Mouse (Mus musculus): Measurements from ENCODE around the gene Rfx4. TPM values are rescaled to one million over a fixed set of nuclear protein-coding genes. Genes with fewer than 3 reads are reported as not detected.

Rfx4 gene
- total RNA-seq, 2 experiments from 2014 or later: 0.16 TPM; not detected in 1

DNA sequence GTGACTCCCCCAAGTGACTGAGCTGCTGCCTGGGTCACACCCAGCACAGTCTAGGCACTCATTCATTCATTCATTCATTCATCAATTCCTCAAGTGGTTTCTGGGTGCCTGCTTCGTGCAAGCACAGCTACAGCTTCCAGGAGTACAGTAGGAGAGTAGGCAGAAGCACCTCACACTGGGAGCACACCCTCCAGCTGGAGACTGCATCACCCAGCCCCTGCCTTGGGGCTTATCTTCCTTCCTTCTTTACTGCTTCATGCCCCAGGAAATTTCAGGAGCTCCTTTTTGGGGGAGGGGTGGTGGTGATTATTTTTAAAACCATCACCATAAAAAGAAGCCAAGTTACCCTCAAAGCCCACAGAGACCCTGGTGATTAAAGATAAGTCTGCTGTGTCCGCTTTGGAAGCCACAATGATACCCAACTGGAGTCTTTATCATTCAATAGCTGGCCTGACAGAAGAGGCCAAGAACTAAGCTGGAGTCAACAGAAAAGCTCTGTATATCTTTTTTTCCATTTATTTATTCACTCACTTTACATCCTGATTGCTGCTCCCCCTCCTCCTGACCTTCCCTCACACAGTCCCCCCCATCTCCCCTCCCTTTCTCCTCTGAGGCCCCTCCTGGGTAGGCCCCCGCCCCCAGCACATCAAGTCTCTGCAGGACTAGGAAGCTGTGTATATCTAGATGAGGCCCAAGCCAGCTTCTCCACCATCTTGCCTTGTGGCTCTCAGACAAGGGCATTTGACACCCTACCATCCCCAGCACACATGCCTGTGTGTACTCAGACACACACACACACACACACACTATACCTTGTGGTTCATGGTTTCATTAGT lies 142.5 kb downstream of the Rfx4 start:
- intact Hi-C loops (cut with DNase I): no loop called here
- no peak for DNase-seq (ENCODE audit: low spot score)

DNA sequence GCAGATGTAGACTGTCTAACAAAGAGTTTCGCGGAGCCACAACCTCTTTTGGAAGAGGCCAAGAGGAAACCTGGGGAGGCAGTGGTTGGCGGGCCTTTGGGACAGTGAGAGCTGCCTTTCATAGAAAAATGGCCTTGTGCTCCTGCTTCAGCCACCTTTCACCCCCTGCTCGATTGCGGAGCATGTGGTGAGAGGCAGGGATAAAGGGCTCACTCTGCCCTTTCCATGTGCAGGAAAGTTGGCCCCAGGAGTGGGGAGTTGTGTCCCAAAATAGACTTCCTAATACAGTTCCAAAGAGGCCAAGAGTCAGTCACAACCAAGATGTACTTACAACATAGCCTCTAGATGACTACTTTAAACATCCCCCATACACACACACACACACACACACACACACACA lies 145.8 kb downstream of the Rfx4 start:
- intact Hi-C loops (cut with DNase I): no loop called here
- no peak for DNase-seq (ENCODE audit: low spot score)

DNA sequence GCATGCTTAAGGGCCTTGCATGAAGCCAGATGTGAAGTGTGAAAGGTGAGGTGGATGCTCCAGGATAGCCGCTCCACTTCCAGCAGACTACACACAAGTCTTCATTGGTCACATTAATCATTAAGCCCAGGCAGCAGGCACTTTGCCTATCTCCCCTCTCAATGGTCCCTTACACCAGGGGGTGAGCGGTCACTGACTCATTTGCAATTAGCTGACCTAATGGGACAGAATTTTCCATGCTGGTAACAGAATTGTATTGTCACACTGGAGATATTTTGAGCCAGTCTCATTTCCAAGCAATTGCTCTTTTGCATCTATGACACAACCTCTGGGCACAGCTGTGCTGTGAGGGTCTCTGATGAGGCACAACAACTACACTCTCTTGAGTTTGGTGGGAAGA lies 146.4 kb downstream of the Rfx4 start:
- intact Hi-C loops (cut with DNase I): no loop called here
- no peak for DNase-seq (ENCODE audit: low spot score)

DNA sequence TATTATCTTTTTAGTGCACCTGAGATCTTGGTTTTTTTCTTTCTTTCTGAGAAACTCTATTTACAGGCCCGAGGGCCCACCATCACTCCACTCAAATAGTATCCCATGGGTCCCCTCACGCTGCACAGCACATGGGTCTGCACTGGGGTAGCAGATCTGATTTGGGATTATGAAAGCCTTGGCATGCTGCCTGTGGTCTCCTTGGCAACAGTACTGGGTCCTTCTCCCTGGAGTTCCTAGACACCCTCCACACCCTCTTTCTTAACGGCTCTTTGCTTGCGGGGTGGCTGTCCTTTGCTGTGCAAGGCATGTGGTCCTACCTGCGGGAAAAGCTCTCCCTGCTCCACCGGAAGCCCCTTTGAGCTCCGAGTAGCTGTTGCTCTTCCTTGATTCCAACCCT lies 147.4 kb downstream of the Rfx4 start:
- DNase-seq (ENCODE audit: low spot score): no peak
- intact Hi-C loops (cut with DNase I): no loop called here

DNA sequence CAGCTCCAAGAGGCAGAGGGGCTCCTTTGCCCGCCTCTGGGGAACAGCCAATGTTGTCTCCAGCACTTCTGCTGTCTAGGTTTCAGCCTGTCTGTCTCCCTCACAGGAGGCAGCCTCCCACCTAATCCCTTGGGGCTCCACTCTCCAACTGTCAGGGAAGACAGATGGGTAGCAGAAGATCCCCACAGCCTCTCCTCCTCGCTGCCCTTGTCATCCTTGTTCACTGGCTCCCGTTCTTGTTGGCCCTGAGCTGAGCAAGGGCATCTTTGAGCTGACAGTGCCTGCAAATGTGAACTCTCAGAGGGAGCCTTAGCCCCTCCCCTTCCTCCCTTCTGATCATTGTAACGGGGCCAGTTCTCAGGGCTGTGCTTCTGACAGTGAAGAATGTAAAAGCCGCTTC lies 147.9 kb downstream of the Rfx4 start:
- no peak for DNase-seq (ENCODE audit: low spot score)
- intact Hi-C loops (cut with DNase I): no loop called here

DNA sequence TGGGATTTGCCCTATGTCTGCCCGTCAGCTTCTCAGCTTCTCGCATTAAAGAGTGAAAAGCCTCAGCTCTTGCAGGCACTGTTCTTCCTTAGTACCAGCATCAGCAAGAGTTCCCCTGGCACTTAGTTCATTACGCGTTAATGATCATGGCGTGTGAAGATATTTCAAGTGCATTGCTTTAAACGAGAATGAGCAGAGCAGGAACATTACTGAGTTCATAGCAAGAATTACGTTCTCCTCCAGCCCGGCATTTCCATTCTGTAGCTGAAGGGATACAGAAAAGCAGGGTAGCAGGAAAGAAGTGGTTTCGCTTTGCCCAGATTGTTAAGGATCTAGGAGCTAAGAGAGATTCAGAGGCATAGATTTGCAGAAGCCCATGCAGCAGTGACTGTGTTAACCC lies 151.0 kb downstream of the Rfx4 start:
- DNase-seq (ENCODE audit: low spot score): no peak
- intact Hi-C loops (cut with DNase I): no loop called here

DNA sequence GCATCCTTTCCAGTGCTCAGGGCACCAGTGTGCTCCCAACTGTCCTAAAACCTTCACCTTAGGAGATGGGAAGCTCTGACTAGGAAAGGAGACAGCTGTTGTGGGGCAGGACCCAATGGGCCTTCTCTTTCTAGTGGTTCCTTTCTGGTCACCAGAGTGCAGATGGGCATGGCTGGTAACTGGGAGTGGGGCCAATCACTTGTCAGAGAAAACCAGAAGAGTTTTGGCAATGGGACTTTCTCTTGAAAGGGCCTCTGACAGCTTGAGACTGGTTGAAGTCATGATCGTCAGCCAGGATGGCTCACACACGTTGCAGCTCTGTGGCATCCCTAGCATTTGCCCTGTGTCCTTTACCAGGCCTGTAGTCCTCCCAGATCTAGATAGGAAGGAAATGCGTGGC lies 152.1 kb downstream of the Rfx4 start:
- DNase-seq (ENCODE audit: low spot score): no peak
- intact Hi-C loops (cut with DNase I): no loop called here

DNA sequence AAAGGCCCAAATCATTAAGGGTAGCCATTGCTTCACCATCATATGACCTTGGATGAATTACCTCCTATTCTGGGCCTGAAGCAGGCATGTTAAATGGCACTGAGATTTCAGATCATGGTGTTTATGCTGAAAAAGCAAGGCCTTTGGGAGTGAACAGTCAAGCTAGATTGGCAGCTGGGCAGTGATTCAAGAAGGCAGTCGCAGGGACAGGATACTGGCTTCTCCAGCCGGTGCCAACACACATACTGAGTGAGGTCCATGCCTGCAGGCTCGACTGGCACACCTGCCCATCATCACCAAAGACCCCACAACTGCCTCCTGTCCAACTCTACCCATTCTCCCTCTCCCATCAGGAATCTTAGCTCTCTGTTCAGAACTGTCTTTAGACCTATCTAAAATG lies 152.6 kb downstream of the Rfx4 start:
- no peak for DNase-seq (ENCODE audit: low spot score)
- intact Hi-C loops (cut with DNase I): no loop called here

DNA sequence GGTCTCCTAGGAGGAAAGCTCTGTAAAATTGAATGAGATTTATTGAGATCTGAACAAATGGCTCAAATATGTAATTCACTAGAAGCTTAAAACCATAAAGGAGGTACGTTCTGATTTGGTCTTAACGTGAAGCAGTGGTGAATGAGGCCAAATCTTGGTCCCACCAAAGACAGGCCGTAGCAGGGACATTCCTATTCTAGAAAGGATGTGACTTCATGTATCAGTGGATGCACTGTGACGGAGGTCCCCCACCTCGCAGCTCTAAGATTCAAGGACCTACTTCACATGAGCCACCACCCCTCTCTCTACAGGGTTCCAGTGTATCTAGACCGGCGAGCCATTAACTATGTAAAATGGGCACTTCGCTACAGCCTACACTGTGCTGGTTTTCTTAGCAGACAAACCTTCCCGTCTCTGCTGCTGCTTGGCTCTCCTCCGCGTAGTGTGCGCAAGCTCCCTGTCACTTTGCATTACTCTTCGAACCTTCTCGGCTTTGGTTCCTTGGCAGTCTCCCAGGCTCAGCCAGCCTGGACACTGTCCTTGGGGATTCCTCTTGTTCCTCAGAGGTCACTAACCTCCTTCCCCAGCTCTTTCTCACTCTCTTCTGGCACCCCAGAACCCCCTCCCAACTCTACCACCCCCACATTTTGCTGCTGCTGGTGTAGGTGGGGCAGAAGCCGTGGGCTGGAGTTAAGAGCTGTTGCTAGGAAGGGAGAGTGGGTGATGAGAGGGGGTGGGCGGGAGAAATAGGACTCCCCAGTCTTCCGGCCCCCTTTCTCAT lies 153.3 kb downstream of the Rfx4 start:
- intact Hi-C loops (cut with DNase I): no loop called here
- DNase-seq (ENCODE audit: low spot score): no peak

DNA sequence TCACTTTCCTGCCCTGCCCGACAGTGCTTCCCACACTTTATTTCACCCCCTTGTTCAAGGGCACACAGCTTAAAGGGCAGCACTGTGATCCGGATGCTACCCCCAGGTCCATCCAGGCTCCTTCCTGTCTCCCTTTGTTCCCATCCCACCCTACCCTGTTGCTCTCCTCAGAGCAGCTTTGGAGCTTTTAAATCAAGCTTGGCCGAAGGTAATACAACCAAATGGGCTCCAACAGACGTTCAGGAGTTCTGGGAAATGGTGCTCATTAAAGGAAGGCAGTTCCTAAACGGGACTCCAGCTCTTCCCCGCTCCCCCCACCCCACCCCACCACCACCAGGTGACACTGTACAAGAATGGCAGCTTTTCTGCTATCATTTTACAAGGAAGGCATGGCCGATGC lies 154.3 kb downstream of the Rfx4 start:
- DNase-seq (ENCODE audit: low spot score): no peak
- intact Hi-C loops (cut with DNase I): no loop called here

DNA sequence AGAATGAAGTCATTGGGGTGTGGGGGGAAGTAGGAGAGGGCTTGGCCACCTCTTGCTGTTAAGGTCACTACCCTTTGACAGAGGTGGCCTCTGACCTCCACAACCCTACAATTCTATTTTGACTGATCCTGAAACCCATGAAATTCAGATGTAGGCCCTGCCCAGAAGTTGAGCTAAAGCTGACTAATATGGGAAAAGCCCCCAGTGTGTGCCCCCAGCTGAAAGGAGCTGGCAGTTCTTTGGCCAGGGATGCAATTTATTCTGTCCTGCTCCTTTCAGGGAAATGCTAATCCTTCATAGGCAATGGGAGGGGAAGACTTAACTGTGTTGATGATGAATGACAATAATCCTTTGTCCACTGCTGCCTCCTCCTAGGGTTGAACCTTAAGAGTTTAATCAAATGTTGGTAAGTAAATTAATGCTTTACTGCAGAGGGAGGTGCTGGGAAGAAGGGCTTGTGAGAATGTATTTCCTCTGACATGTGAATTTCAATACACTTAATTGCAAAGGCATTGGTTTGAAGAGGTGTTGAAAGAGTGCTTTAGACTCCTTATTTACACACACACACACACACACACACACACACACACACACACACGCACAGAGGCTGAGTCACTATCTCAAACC lies 155.0 kb downstream of the Rfx4 start:
- intact Hi-C loops (cut with DNase I): no loop called here
- no peak for DNase-seq (ENCODE audit: low spot score)

DNA sequence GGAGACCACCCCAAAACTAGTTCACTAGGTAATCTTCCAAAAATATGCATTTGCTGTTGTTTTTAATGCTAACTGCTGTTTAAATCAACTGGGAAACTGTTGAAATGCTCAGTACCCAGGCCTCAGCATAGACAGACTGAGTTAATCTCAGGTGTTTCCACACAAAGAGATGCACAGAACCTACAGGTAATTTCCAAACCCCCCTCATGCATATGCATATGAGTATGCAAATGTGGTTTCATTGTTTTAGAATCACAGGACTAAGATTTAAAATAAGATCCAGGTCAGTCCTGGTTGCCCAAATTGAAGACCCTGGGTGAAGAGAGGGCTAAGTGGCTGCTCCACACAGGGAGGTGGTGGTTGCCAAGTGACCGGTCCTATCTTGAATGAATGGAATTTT lies 157.3 kb downstream of the Rfx4 start:
- DNase-seq (ENCODE audit: low spot score): no peak
- intact Hi-C loops (cut with DNase I): no loop called here

DNA sequence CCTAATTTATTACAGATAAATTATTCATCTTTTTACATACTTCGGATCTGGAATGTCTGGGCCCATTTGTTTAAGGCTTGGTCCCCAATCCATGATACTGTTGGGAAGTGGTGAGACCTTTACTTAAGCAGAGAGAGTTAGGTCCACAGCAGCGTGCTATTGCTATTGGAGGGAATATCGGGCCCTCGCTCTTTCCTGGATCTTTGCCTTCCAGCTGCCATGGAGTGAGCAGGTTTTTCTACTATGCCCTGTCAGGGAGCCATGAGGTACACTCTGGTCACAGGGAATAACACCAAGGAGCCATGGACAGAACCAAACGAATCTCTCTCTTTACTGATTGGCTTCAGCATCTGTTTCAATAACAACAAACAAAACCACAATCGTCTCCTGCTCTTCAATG lies 159.6 kb downstream of the Rfx4 start:
- no peak for DNase-seq (ENCODE audit: low spot score)
- intact Hi-C loops (cut with DNase I): loop anchor here (5.0 kb wide), 1 partner anchor 78 kb away; no protein-coding TSS in a partner anchor

DNA sequence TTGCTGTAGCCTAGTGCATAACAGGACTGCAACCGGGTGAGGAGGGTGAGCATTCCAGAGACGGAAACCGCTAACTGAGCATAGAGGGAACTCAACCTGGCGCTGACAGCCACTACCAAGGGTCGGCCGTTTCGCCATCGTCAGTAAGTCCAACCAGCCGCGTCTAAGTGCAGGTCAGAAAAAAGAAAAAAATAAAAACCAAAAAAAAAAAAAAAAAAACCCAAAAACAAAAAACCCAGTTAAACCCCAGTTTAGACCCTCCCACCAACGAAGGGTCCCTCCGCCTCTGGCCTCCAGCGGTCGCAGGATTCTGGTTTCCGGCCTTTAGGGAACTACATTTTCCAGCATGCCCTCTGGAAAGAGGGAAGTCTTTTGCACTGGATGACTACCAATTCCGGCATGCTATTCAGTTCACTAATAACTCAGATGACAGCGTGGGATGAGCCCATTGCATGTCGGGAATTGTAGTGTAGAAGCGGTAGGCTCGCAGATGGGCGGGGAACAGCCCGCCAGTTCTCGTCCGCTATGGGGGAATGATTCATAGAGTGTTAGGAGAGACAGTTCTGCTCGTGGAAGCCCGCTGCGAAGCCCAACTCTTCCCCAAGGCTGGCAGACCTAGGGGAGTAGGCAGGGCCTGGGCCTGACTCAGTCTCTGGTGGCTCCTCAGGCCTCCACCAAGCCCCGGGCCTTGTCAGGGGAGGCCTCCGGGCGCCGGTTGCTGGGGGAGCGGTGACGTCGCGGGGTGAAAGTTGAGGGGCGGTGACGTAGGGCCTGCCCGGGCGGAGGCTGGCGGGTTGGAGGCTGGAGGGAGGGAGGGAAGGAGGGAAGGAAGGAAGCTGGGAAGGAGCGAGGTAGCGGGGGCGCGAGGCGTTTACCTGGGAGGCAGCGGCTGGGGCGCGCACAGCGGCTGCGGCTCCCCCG lies 161.2 kb downstream of the Rfx4 start, which contains the start of gene Ric8b:
Ric8b (plus strand) TSS at position 807 of the 921 bp plus-strand sequence.
- peak; percentile 92 for DNase-seq (ENCODE audit: low spot score)
- intact Hi-C loops (cut with DNase I): loop anchor here (2.0 to 5.0 kb wide), 2 partner anchors 54 to 80 kb away; no protein-coding TSS in a partner anchor

DNA sequence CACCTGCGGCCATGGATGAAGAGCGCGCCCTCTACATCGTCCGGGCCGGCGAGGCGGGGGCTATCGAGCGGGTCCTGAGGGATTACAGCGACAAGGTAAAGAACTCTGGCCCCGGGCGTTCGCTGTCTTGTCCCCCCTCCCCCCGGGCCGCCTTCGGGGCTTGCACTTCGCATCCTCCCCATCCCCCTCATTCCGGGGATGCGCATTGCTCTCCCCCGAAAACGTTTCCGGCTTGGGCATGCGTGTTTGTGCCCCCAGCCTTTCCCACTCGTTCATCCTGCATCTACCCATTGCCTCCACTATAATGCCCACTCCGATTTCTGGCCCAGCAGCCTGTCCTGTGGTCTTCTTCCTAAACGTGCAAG lies 161.9 kb downstream of the Rfx4 start:
- no peak for DNase-seq (ENCODE audit: low spot score)
- intact Hi-C loops (cut with DNase I): loop anchor here (2.0 to 5.0 kb wide), 2 partner anchors 53 to 80 kb away; no protein-coding TSS in a partner anchor

DNA sequence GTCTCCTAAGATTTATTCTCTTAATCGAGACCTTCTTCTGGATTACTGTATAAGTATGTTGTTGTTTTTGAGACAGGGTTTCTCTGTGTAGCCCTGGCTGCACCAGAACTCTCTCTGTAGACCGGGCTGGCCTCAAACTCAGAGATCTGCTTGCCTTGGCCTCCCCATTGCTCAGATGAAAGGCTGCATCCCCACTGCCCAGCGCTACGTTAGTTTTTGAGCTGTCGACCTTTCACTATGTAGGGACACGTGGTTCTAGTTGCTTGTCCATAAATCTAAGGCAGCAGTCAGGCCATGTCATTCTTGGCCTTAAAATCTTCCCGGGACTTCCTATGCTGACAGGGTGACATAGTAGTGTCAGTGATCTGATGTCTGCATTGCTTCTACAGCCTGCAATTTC lies 170.5 kb downstream of the Rfx4 start:
- intact Hi-C loops (cut with DNase I): no loop called here
- no peak for DNase-seq (ENCODE audit: low spot score)

DNA sequence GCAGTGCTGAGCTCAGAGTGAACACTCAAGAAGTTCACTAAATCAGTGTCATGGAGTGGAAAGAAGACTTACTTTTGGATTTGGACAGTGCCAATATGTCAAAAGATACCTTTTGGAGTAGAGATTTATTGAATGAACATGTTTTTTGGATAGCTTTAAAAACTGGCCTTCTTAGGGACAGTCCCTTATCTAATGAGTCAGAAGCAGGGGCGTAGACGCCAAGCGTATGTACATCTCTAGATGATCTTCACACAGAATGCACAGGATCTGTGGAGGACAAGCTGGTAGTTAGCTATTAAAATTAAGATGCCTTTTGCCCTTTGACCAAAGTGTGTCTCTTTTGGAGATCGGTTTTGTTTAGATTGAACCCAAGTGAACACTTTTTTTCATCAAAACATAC lies 171.0 kb downstream of the Rfx4 start:
- DNase-seq (ENCODE audit: low spot score): no peak
- intact Hi-C loops (cut with DNase I): no loop called here

DNA sequence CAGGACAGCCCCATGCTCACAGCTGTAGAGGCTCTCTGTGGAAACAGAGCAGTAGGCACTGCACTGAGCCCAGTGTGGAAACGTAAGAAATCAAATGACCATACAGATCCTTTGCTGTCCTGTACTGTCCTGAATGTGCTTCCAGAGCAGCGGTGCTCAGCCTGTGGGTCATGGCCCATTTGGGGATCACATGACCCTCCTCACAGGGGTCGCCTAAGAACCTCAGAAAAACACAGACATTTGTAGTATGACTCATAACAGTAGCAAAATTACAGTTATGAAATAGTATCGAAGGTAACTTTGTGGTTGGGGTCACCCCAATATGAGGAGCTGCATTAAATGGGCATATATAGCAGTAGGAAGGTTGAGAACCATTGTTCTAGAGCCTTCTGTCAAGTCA lies 172.6 kb downstream of the Rfx4 start:
- no peak for DNase-seq (ENCODE audit: low spot score)
- intact Hi-C loops (cut with DNase I): no loop called here

DNA sequence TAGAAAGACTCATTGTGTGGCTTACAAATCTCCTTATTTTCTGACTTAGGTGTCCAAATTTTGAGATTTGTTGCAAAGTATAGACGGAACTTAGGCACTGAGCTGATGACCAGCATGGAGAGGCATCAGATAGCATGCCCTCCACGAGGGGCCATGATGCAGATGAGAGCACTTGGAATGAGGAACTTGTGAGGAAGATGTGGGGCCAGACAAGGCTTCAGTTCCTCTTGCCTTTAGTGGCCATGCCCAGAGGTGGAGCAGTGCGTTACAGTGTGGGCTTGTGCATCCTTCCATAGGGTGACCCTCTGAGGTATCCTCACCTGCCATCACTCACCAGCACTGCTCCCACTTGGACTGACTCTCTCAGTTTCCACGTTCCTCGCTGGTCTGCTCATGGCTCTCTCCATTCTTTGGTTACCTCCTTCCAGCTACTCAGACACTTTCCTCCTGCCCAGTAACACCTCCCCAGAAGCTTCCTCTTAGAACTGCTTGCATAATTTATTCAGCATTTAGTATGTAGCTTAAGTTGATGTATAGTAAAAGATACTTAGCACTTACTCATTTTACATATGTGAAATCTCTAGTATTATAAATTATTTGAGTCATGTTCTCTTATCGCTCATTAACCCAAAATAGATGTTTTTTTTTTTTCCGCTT lies 179.8 kb downstream of the Rfx4 start:
- intact Hi-C loops (cut with DNase I): no loop called here
- no peak for DNase-seq (ENCODE audit: low spot score)
